Mouse (Mus musculus) forebrain, embryonic 11.5 days (tissue): ENCODE data around the gene Meox1. TPM values are rescaled to one million over a fixed set of nuclear protein-coding genes. Genes with fewer than 3 reads are reported as not detected.

ENCODE experiments used
- ATAC-seq: fragments of 200-750 bp; cut with Nextera tagmentation; replicated peaks from 2 replicates; pipeline ENCODE4 v1.8.0; 2017; ENCODE audit warnings: moderate TSS enrichment; ENCODE audit not compliant: low FRiP score
- DNase-seq: peaks from one replicate; pipeline ENCODE4 v3.0.0-alpha.2; 2017; ENCODE audit warnings: low spot score
- H3K27ac ChIP-seq: fragments of 300-500 bp; sonication (generic); 2 replicates; pipeline ENCODE4 v1.5.1; 2014; ENCODE audit warnings: low read depth, low read length
- H3K27me3 ChIP-seq: fragments of 300-500 bp; sonication (generic); 2 replicates; pipeline ENCODE4 v1.6.1; 2014; ENCODE audit warnings: mild to moderate bottlenecking, low read length, mixed read lengths; ENCODE audit not compliant: control insufficient read depth, insufficient read depth
- H3K36me3 ChIP-seq: fragments of 300-500 bp; sonication (generic); 2 replicates; pipeline ENCODE4 v1.6.1; 2014; ENCODE audit warnings: mild to moderate bottlenecking, low read length, moderate library complexity, mixed read lengths; ENCODE audit not compliant: control insufficient read depth, insufficient read depth
- H3K4me1 ChIP-seq: fragments of 300-500 bp; sonication (generic); replicated peaks from 2 replicates; pipeline ENCODE4 v1.6.1; 2014; ENCODE audit warnings: low read length, mixed read lengths; ENCODE audit not compliant: control insufficient read depth, insufficient read depth
- H3K4me2 ChIP-seq: fragments of 300-500 bp; sonication (generic); 2 replicates; pipeline ENCODE4 v1.6.1; 2014; ENCODE audit warnings: low read depth, mild to moderate bottlenecking, low read length, moderate library complexity, mixed read lengths; ENCODE audit not compliant: severe bottlenecking
- H3K4me3 ChIP-seq: fragments of 300-500 bp; sonication (generic); 2 replicates; pipeline ENCODE4 v1.5.1; 2014; ENCODE audit warnings: low read depth, low read length
- H3K9ac ChIP-seq: fragments of 300-500 bp; sonication (generic); 2 replicates; pipeline ENCODE4 v1.6.1; 2014; ENCODE audit warnings: low read length
- H3K9me3 ChIP-seq: fragments of 300-500 bp; sonication (generic); 2 replicates; pipeline ENCODE4 v1.6.1; 2016; ENCODE audit warnings: low read length, mixed read lengths; ENCODE audit not compliant: control insufficient read depth
- WGBS: fragments of 180-500 bp; shearing (Covaris S2); extraction: QIAGEN DNeasy Blood & Tissue Kit; methylation state at CpG from one replicate; pipeline ENCODE4 v1.1.7; 2014; 5-methylcytosine and 5-hydroxymethylcytosine counted together
- polyA plus RNA-seq: library from polyadenylated mRNA; unstranded; fragments of >200 nt; fragmentation: Nextera tagmentation; extraction: Ambion mirVana; gene quantifications from 2 replicates; pipeline ENCODE4 v1.2.1, GENCODE M21; 2014

The Meox1 gene
- polyA plus RNA-seq, 1 experiment from 2014 or later, result 0.21 TPM

GRCm38 (mm10) chr11:101839426-101839825 lies 54.7 kb downstream of the Meox1 start:
- DNase-seq (no peak), ATAC-seq (no peak)
- H3K27me3 ChIP-seq, result no peaks in the 10 kb centered on the region
- H3K4me2 ChIP-seq, result no peak overlapping the region
- H3K4me1 ChIP-seq, result no peaks in the 10 kb centered on the region
- H3K27ac ChIP-seq, result no peak overlapping the region
- no peaks in the 10 kb centered on the region; the same call in 1 of the 2 replicates for H3K9me3 ChIP-seq
- H3K9ac ChIP-seq, result no peak overlapping the region
- no peak overlapping the region for H3K4me3 ChIP-seq
- H3K36me3 ChIP-seq, result no peaks in the 10 kb centered on the region
- 69% methylated on average over 6 of the region's 8 CpGs for WGBS

- 78% methylated on average over 7 of the region's 7 CpGs for whole genome bisulfite sequencing
- no peak for DNase-seq
- no peak overlapping the region for H3K27ac ChIP-seq
- no peaks in the 10 kb centered on the region for H3K9me3 ChIP-seq
- no peaks in the 10 kb centered on the region for H3K4me1 ChIP-seq
- H3K4me2 ChIP-seq, result no peak overlapping the region
- H3K9ac ChIP-seq, result no peak overlapping the region
- ATAC-seq, result no peak
- H3K4me3 ChIP-seq, result no peak overlapping the region
- H3K27me3 ChIP-seq, result no peaks in the 10 kb centered on the region
- H3K36me3 ChIP-seq, result no peaks in the 10 kb centered on the region
These were observed 62.2 kb downstream of the Meox1 start for GRCm38 (mm10) chr11:101832001-101832400.

- H3K4me3 ChIP-seq, result no peak overlapping the region
- DNase-seq (no peak), ATAC-seq (no peak)
- H3K4me1 ChIP-seq, result no peaks in the 10 kb centered on the region
- no peaks in the 10 kb centered on the region for H3K27me3 ChIP-seq
- no peaks in the 10 kb centered on the region for H3K9me3 ChIP-seq
- 71% methylated on average over 8 of the region's 8 CpGs for WGBS
- H3K36me3 ChIP-seq, result no peaks in the 10 kb centered on the region
- H3K4me2 ChIP-seq, result no peak overlapping the region
- no peak overlapping the region for H3K27ac ChIP-seq
- H3K9ac ChIP-seq, result no peak overlapping the region
These were observed 63.6 kb downstream of the Meox1 start for GRCm38 (mm10) chr11:101830616-101831015.

GRCm38 (mm10) chr11:101830112-101830511 lies 64.1 kb downstream of the Meox1 start:
- DNase-seq (peak; percentile 70), ATAC-seq (no peak)
- Histone ChIP-seq H3K4me3 (no peak overlapping the region), H3K9me3 (no peaks in the 10 kb centered on the region), H3K27me3 (no peaks in the 10 kb centered on the region), H3K4me1 (no peaks in the 10 kb centered on the region), H3K27ac (no peak overlapping the region), H3K36me3 (no peaks in the 10 kb centered on the region), H3K4me2 (no peak overlapping the region), H3K9ac (no peak overlapping the region)
- 37% methylated on average over 10 of the region's 10 CpGs for WGBS

GRCm38 (mm10) chr11:101828718-101829117 lies 65.5 kb downstream of the Meox1 start:
- Histone ChIP-seq H3K9ac (no peak overlapping the region), H3K27ac (no peak overlapping the region), H3K4me1 (no peaks in the 10 kb centered on the region), H3K9me3 (no peaks in the 10 kb centered on the region), H3K4me3 (no peak overlapping the region), H3K4me2 (no peak overlapping the region), H3K36me3 (no peaks in the 10 kb centered on the region), H3K27me3 (no peaks in the 10 kb centered on the region)
- ATAC-seq, result no peak
- WGBS, result 88% methylated on average over 4 of the region's 4 CpGs
- no peak for DNase-seq

Other genes starting within 250 kb of the Meox1 start
- gene Arl4d, start 228.8 kb downstream of the Meox1 start, polyA plus RNA-seq, result 8.0 and 10.6 TPM in 2 replicates
- 43.6 and 46.4 TPM in 2 replicates for gene Dhx8, start 161.5 kb downstream of the Meox1 start, polyA plus RNA-seq
- 7.6 and 10.4 TPM in 2 replicates for gene Etv4, start 109.0 kb downstream of the Meox1 start, polyA plus RNA-seq
- gene Sost, start 72.6 kb upstream of the Meox1 start, polyA plus RNA-seq, result not detected in 2 replicates
- not detected in 2 replicates for gene Cfap97d1, start 89.9 kb upstream of the Meox1 start, polyA plus RNA-seq
- gene Dusp3, start 92.6 kb upstream of the Meox1 start, polyA plus RNA-seq, result 10.4 and 11.6 TPM in 2 replicates
- 22.1 and 24.1 TPM in 2 replicates for gene Mpp3, start 134.1 kb upstream of the Meox1 start, polyA plus RNA-seq
- 0.20 and 0.37 TPM in 2 replicates for gene Cd300lg, start 147.1 kb upstream of the Meox1 start, polyA plus RNA-seq
- 18.2 and 19.6 TPM in 2 replicates for gene Mpp2, start 194.1 kb upstream of the Meox1 start, polyA plus RNA-seq
- not detected in 2 replicates for gene Ppy, start 206.9 kb upstream of the Meox1 start, polyA plus RNA-seq
- gene Pyy, start 213.5 kb upstream of the Meox1 start, polyA plus RNA-seq, result not detected in 2 replicates